Comparison of ENCODE assay signal across 7 mouse cellular contexts in genomic region chr8:4237814-4238433, GRCm38 (mm10). TPM values are rescaled to one million over a fixed set of nuclear protein-coding genes. Genes with fewer than 3 reads are reported as not detected.
DNase-seq lines count a peak whose midpoint lies in the region; ATAC-seq lines count a peak whose summit lies in the region.

No protein-coding gene starts in this region.

- no peaks in the 10 kb centered on the region for H3K9me3 ChIP-seq in forebrain, embryonic 14.5 days (replicated peaks; ENCODE audit: control insufficient read depth, low read length)
- H3K9me3 ChIP-seq in midbrain, embryonic 12.5 days, result no peaks in the 10 kb centered on the region

- peak overlapping the region; percentile 82 for H3K9ac ChIP-seq in forebrain, embryonic 14.5 days (ENCODE audit: low read length)
- H3K9ac ChIP-seq in midbrain, embryonic 12.5 days (replicated peaks), result peak overlapping the region; percentile 73

- H3K4me2 ChIP-seq in forebrain, embryonic 14.5 days (ENCODE audit: low read length), result peak overlapping the region; percentile 76
- peak overlapping the region; percentile 81 for H3K4me2 ChIP-seq in midbrain, embryonic 12.5 days (replicated peaks)

- no peak for ATAC-seq in forebrain, embryonic 14.5 days
- no peak for ATAC-seq in midbrain, embryonic 12.5 days (ENCODE audit: low FRiP score, low read depth)

- peak overlapping the region; percentile 93 for H3K27ac ChIP-seq in forebrain, embryonic 14.5 days (ENCODE audit: low read depth, low read length)
- H3K27ac ChIP-seq in midbrain, embryonic 12.5 days (replicated peaks), result peak overlapping the region; percentile 95

- H3K36me3 ChIP-seq in forebrain, embryonic 14.5 days (ENCODE audit: control insufficient read depth, insufficient read depth, low read length), result peaks cover 23% of the 10 kb centered on the region
- peaks cover 15% of the 10 kb centered on the region for H3K36me3 ChIP-seq in midbrain, embryonic 12.5 days

- H3K4me3 ChIP-seq in forebrain, embryonic 14.5 days (ENCODE audit: low read depth, low read length), result peak overlapping the region; percentile 75
- H3K4me3 ChIP-seq in midbrain, embryonic 12.5 days, result peak overlapping the region; percentile 85

- 18% methylated on average over 15 of the region's 15 CpGs for WGBS in forebrain, embryonic 14.5 days
- WGBS in midbrain, embryonic 12.5 days, result 22% methylated on average over 15 of the region's 15 CpGs

- peaks cover 17% of the 10 kb centered on the region for H3K4me1 ChIP-seq in forebrain, embryonic 14.5 days (ENCODE audit: control insufficient read depth, insufficient read depth, low read length)
- peaks cover 27% of the 10 kb centered on the region for H3K4me1 ChIP-seq in midbrain, embryonic 12.5 days

- no peaks in the 10 kb centered on the region for H3K27me3 ChIP-seq in forebrain, embryonic 14.5 days (replicated peaks; ENCODE audit: control insufficient read depth, insufficient read depth, low read length)
- peaks cover 11% of the 10 kb centered on the region; the same call in 1 of the 2 replicates for H3K27me3 ChIP-seq in midbrain, embryonic 12.5 days

- DNase-seq in ES-CJ7 (ENCODE audit: low read depth, low spot score) (peak; percentile 56), ZHBTc4 (ENCODE audit: low read depth, low spot score) (peak; percentile 55)
- DNase-seq in forebrain, embryonic 14.5 days (ENCODE audit: low spot score), result no peak
- peak; percentile 33 to 54 for DNase-seq in kidney, postnatal 25 days
- DNase-seq in urinary bladder, postnatal 10 days (ENCODE audit: low spot score), result no peak
- DNase-seq in frontal cortex, postnatal 10 days (ENCODE audit: low spot score in 2 of 2), result no peak

RNA-seq across cellular contexts. Expression of gene Map2k7, which starts 0.6 kb away (rescaled TPM):
- polyA plus RNA-seq in forebrain, embryonic 14.5 days (2014; fragmentation: Nextera tagmentation; extraction: Ambion mirVana), result 20.3 and 22.7 TPM in 2 replicates
- 45.1 and 48.4 TPM in 2 replicates for polyA plus RNA-seq in midbrain, embryonic 12.5 days (2016; fragmentation: Nextera tagmentation; extraction: Ambion mirVana)

RNA-seq across cellular contexts. Expression of gene Gm49320, which starts 0.7 kb away (rescaled TPM):
- 0.51 TPM in 1 of 2 replicates, not detected in the other for polyA plus RNA-seq in forebrain, embryonic 14.5 days (2014; fragmentation: Nextera tagmentation; extraction: Ambion mirVana)
- 1.5 and 1.6 TPM in 2 replicates for polyA plus RNA-seq in midbrain, embryonic 12.5 days (2016; fragmentation: Nextera tagmentation; extraction: Ambion mirVana)

RNA-seq across cellular contexts. Expression of gene Tgfbr3l, which starts 10.1 kb away (rescaled TPM):
- polyA plus RNA-seq in forebrain, embryonic 14.5 days (2014; fragmentation: Nextera tagmentation; extraction: Ambion mirVana), result 2.1 and 2.8 TPM in 2 replicates
- polyA plus RNA-seq in midbrain, embryonic 12.5 days (2016; fragmentation: Nextera tagmentation; extraction: Ambion mirVana), result 5.0 and 5.3 TPM in 2 replicates

RNA-seq across cellular contexts. Expression of gene Lrrc8e, which starts 11.3 kb away (rescaled TPM):
- polyA plus RNA-seq in forebrain, embryonic 14.5 days (2014; fragmentation: Nextera tagmentation; extraction: Ambion mirVana), result not detected in 2 replicates
- 0.13 TPM in 2 replicates for polyA plus RNA-seq in midbrain, embryonic 12.5 days (2016; fragmentation: Nextera tagmentation; extraction: Ambion mirVana)

RNA-seq across cellular contexts. Expression of gene Snapc2, which starts 15.0 kb away (rescaled TPM):
- polyA plus RNA-seq in forebrain, embryonic 14.5 days (2014; fragmentation: Nextera tagmentation; extraction: Ambion mirVana), result 59.9 and 81.8 TPM in 2 replicates
- polyA plus RNA-seq in midbrain, embryonic 12.5 days (2016; fragmentation: Nextera tagmentation; extraction: Ambion mirVana), result 61.9 and 63.0 TPM in 2 replicates

Comparison
In these comparisons a context has a peak if more than half of its experiments do, and no peak if none do; other contexts are left out.
1. DNase-seq: peak in ES-CJ7 (single experiment), ZHBTc4 (single experiment) and kidney, postnatal 25 days (2 of 2); none in forebrain, embryonic 14.5 days (single experiment), urinary bladder, postnatal 10 days (single experiment) and frontal cortex, postnatal 10 days (0 of 2).